Mouse (Mus musculus): ENCODE data around the gene Best1. TPM values are rescaled to one million over a fixed set of nuclear protein-coding genes. Genes with fewer than 3 reads are reported as not detected.

Best1 gene
- polyA plus RNA-seq, 1 experiment from 2014 or later = 0.24 TPM

GRCm38 (mm10) chr19:9989884-9990256 lies 11.6 kb downstream of the Best1 start:
- H3K27ac ChIP-seq (replicated peaks in 1 of 2; ENCODE audit: control insufficient read depth in 1 of 2, insufficient read depth in 1 of 2, low read depth in 2 of 2, low read length in 2 of 2) = no peak overlapping the region
- H3K4me3 ChIP-seq (ENCODE audit: control insufficient read depth in 1 of 2, insufficient read depth in 1 of 2, low read depth in 1 of 2, low read length in 2 of 2) = no peak overlapping the region
- ATAC-seq (ENCODE audit: insufficient number of reproducible peaks, insufficient read depth, low FRiP score, low read depth) = no peak

GRCm38 (mm10) chr19:9989171-9989883 lies 12.1 kb downstream of the Best1 start:
- 58% methylated on average over 17 of the region's 17 CpGs for WGBS

More at GRCm38 (mm10) chr19:9989884-9990256, 11.6 kb downstream of the Best1 start:
- no peak overlapping the region for H3K9ac ChIP-seq (ENCODE audit: low read length)
- no peak overlapping the region for H3K4me2 ChIP-seq (ENCODE audit: low read length)
- no peaks in the 10 kb centered on the region for H3K9me3 ChIP-seq (ENCODE audit: control insufficient read depth, low read length)
- H3K4me1 ChIP-seq (ENCODE audit: control insufficient read depth in 2 of 2, insufficient read depth in 2 of 2, low read length in 2 of 2) = peaks cover 5 to 12% of the 10 kb centered on the region in 2 experiments
- no peaks in the 10 kb centered on the region for H3K27me3 ChIP-seq (ENCODE audit: control insufficient read depth, insufficient read depth, low read length)
- H3K36me3 ChIP-seq (ENCODE audit: control insufficient read depth, insufficient read depth, low read length) = peaks cover 18% of the 10 kb centered on the region

GRCm38 (mm10) chr19:9987593-9987992 lies 13.8 kb downstream of the Best1 start:
- Histone ChIP-seq H3K27ac (replicated peaks in 1 of 2; ENCODE audit: control insufficient read depth in 1 of 2, insufficient read depth in 1 of 2, low read depth in 2 of 2, low read length in 2 of 2) (no peak overlapping the region), H3K4me1 (ENCODE audit: control insufficient read depth in 2 of 2, insufficient read depth in 2 of 2, low read length in 2 of 2) (peaks cover 2 to 13% of the 10 kb centered on the region in 2 experiments; a peak in 3 of 4 replicates), H3K9ac (ENCODE audit: low read length) (0 out of 2 replicates have a peak overlapping the region, but pooled peaks have one; percentile 11), H3K27me3 (ENCODE audit: control insufficient read depth, insufficient read depth, low read length) (no peaks in the 10 kb centered on the region), H3K4me2 (ENCODE audit: low read length) (no peak overlapping the region), H3K36me3 (ENCODE audit: control insufficient read depth, insufficient read depth, low read length) (peaks cover 31% of the 10 kb centered on the region), H3K9me3 (ENCODE audit: control insufficient read depth, low read length) (no peaks in the 10 kb centered on the region), H3K4me3 (ENCODE audit: control insufficient read depth in 1 of 2, insufficient read depth in 1 of 2, low read depth in 1 of 2, low read length in 2 of 2) (no peak overlapping the region)
- ATAC-seq (ENCODE audit: insufficient number of reproducible peaks, insufficient read depth, low FRiP score, low read depth) = no peak

More at GRCm38 (mm10) chr19:9989171-9989883, 12.1 kb downstream of the Best1 start:
- no peak overlapping the region for H3K4me2 ChIP-seq (ENCODE audit: low read length)
- H3K27ac ChIP-seq (replicated peaks in 1 of 2; ENCODE audit: control insufficient read depth in 1 of 2, insufficient read depth in 1 of 2, low read depth in 2 of 2, low read length in 2 of 2) = no peak overlapping the region
- ATAC-seq (ENCODE audit: insufficient number of reproducible peaks, insufficient read depth, low FRiP score, low read depth) = no peak
- H3K36me3 ChIP-seq (ENCODE audit: control insufficient read depth, insufficient read depth, low read length) = peaks cover 24% of the 10 kb centered on the region
- H3K27me3 ChIP-seq (ENCODE audit: control insufficient read depth, insufficient read depth, low read length) = no peaks in the 10 kb centered on the region
- H3K4me1 ChIP-seq (ENCODE audit: control insufficient read depth in 2 of 2, insufficient read depth in 2 of 2, low read length in 2 of 2) = peaks cover 5 to 13% of the 10 kb centered on the region in 2 experiments
- H3K4me3 ChIP-seq (ENCODE audit: control insufficient read depth in 1 of 2, insufficient read depth in 1 of 2, low read depth in 1 of 2, low read length in 2 of 2) = no peak overlapping the region
- no peak overlapping the region for H3K9ac ChIP-seq (ENCODE audit: low read length)
- H3K9me3 ChIP-seq (ENCODE audit: control insufficient read depth, low read length) = no peaks in the 10 kb centered on the region

DNA sequence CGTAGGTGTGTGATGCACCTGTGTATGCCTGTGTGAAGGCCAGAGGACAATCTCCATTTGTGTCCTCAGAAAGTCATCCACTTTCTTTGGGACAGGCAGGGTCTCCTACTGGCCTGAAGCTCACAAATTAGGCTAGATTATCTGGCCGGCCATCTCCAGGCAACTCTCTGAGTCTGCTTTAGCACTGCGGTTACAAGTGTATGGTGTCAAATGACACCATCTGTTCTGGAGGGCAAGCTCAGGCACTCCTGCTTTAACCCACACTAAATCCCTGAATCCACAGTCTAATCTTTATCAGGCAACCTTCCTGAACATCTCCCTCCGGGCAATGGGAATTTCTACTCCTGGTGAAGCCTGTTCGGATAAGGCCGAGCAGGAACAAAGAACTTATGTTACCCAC lies 14.2 kb downstream of the Best1 start:
- H3K4me3 ChIP-seq (ENCODE audit: control insufficient read depth in 1 of 2, insufficient read depth in 1 of 2, low read depth in 1 of 2, low read length in 2 of 2) = no peak overlapping the region
- H3K27ac ChIP-seq (replicated peaks in 1 of 2; ENCODE audit: control insufficient read depth in 1 of 2, insufficient read depth in 1 of 2, low read depth in 2 of 2, low read length in 2 of 2) = no peak overlapping the region
- no peaks in the 10 kb centered on the region for H3K9me3 ChIP-seq (ENCODE audit: control insufficient read depth, low read length)
- H3K4me1 ChIP-seq (ENCODE audit: control insufficient read depth in 2 of 2, insufficient read depth in 2 of 2, low read length in 2 of 2) = peaks cover 2 to 13% of the 10 kb centered on the region in 2 experiments; a peak in 3 of 4 replicates
- no peak overlapping the region for H3K4me2 ChIP-seq (ENCODE audit: low read length)
- peaks cover 31% of the 10 kb centered on the region for H3K36me3 ChIP-seq (ENCODE audit: control insufficient read depth, insufficient read depth, low read length)
- 31% methylated on average over 6 of the region's 6 CpGs for WGBS
- no peaks in the 10 kb centered on the region for H3K27me3 ChIP-seq (ENCODE audit: control insufficient read depth, insufficient read depth, low read length)
- ATAC-seq (ENCODE audit: insufficient number of reproducible peaks, insufficient read depth, low FRiP score, low read depth) = no peak
- H3K9ac ChIP-seq (ENCODE audit: low read length) = 0 out of 2 replicates have a peak overlapping the region, but pooled peaks have one; percentile 11

DNA sequence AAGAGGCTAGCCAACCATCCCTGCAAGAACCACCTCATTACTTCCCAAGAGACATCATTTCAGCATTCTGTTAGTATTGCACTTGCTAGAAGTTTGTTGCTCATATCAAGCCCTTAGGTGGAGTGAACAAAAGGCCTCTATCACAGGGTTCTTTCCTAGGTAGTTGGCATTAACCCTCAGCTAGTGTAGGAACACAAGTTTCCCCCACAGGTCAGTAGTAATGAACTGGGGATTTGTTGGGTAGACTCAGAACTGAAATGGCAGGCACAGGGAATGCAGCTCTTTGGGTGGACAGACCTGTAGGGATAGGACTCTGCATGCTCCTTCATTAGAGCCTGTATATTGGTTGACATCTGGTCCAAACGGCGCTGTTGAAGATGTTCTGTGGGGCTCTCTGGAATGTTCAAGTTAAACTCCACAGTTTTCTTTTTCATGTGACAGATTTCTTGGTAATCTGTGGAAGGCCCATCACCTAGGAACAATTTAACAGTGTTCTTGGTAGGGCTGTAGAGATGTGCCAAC lies 15.5 kb downstream of the Best1 start:
- H3K9ac ChIP-seq (ENCODE audit: low read length) = no peak overlapping the region
- peaks cover 9 to 19% of the 10 kb centered on the region in 2 experiments for H3K4me1 ChIP-seq (ENCODE audit: control insufficient read depth in 2 of 2, insufficient read depth in 2 of 2, low read length in 2 of 2)
- H3K27me3 ChIP-seq (ENCODE audit: control insufficient read depth, insufficient read depth, low read length) = no peaks in the 10 kb centered on the region
- WGBS = 93% methylated on average over 2 of the region's 2 CpGs
- no peak overlapping the region for H3K4me3 ChIP-seq (ENCODE audit: control insufficient read depth in 1 of 2, insufficient read depth in 1 of 2, low read depth in 1 of 2, low read length in 2 of 2)
- no peak for ATAC-seq (ENCODE audit: insufficient number of reproducible peaks, insufficient read depth, low FRiP score, low read depth)
- H3K9me3 ChIP-seq (ENCODE audit: control insufficient read depth, low read length) = no peaks in the 10 kb centered on the region
- no peak overlapping the region for H3K27ac ChIP-seq (replicated peaks in 1 of 2; ENCODE audit: control insufficient read depth in 1 of 2, insufficient read depth in 1 of 2, low read depth in 2 of 2, low read length in 2 of 2)
- H3K36me3 ChIP-seq (ENCODE audit: control insufficient read depth, insufficient read depth, low read length) = peaks cover 31% of the 10 kb centered on the region
- no peak overlapping the region for H3K4me2 ChIP-seq (ENCODE audit: low read length)

- Histone ChIP-seq H3K36me3 (ENCODE audit: control insufficient read depth, insufficient read depth, low read length) (peaks cover 31% of the 10 kb centered on the region), H3K27ac (replicated peaks in 1 of 2; ENCODE audit: control insufficient read depth in 1 of 2, insufficient read depth in 1 of 2, low read depth in 2 of 2, low read length in 2 of 2) (no peak overlapping the region), H3K9me3 (ENCODE audit: control insufficient read depth, low read length) (no peaks in the 10 kb centered on the region), H3K4me2 (ENCODE audit: low read length) (no peak overlapping the region), H3K4me1 (ENCODE audit: control insufficient read depth in 2 of 2, insufficient read depth in 2 of 2, low read length in 2 of 2) (peaks cover 9 to 19% of the 10 kb centered on the region in 2 experiments), H3K27me3 (ENCODE audit: control insufficient read depth, insufficient read depth, low read length) (no peaks in the 10 kb centered on the region), H3K9ac (ENCODE audit: low read length) (no peak overlapping the region), H3K4me3 (ENCODE audit: control insufficient read depth in 1 of 2, insufficient read depth in 1 of 2, low read depth in 1 of 2, low read length in 2 of 2) (no peak overlapping the region)
- ATAC-seq (ENCODE audit: insufficient number of reproducible peaks, insufficient read depth, low FRiP score, low read depth) = no peak
- WGBS = 92% methylated on average over 6 of the region's 6 CpGs
Observed at GRCm38 (mm10) chr19:9985190-9985899, 16.1 kb downstream of the Best1 start.

- 87% methylated on average over 20 of the region's 20 CpGs for WGBS
- no peaks in the 10 kb centered on the region for H3K27me3 ChIP-seq (ENCODE audit: control insufficient read depth, insufficient read depth, low read length)
- H3K27ac ChIP-seq (replicated peaks in 1 of 2; ENCODE audit: control insufficient read depth in 1 of 2, insufficient read depth in 1 of 2, low read depth in 2 of 2, low read length in 2 of 2) = no peak overlapping the region
- no peaks in the 10 kb centered on the region for H3K9me3 ChIP-seq (ENCODE audit: control insufficient read depth, low read length)
- H3K4me1 ChIP-seq (ENCODE audit: control insufficient read depth in 2 of 2, insufficient read depth in 2 of 2, low read length in 2 of 2) = peaks cover 9 to 19% of the 10 kb centered on the region in 2 experiments
- peak overlapping the region; percentile 94; the same call in 1 of the 2 replicates for H3K9ac ChIP-seq (ENCODE audit: low read length)
- H3K4me3 ChIP-seq (ENCODE audit: control insufficient read depth in 1 of 2, insufficient read depth in 1 of 2, low read depth in 1 of 2, low read length in 2 of 2) = peak overlapping the region; percentile 95 to 99; a peak in 3 of 4 replicates
- H3K4me2 ChIP-seq (ENCODE audit: low read length) = peak overlapping the region; percentile 93
- peaks cover 31% of the 10 kb centered on the region for H3K36me3 ChIP-seq (ENCODE audit: control insufficient read depth, insufficient read depth, low read length)
- ATAC-seq (ENCODE audit: insufficient number of reproducible peaks, insufficient read depth, low FRiP score, low read depth) = no peak
Observed at GRCm38 (mm10) chr19:9984111-9985055, 17.1 kb downstream of the Best1 start.

Data from heart, embryonic 14.5 days (tissue).